Mouse (Mus musculus): ENCODE results near the gene Vamp9. TPM values are rescaled to one million over a fixed set of nuclear protein-coding genes. Genes with fewer than 3 reads are reported as not detected.

Gene Vamp9
- total and polyA plus RNA-seq, 3 experiments, result not detected

DNA sequence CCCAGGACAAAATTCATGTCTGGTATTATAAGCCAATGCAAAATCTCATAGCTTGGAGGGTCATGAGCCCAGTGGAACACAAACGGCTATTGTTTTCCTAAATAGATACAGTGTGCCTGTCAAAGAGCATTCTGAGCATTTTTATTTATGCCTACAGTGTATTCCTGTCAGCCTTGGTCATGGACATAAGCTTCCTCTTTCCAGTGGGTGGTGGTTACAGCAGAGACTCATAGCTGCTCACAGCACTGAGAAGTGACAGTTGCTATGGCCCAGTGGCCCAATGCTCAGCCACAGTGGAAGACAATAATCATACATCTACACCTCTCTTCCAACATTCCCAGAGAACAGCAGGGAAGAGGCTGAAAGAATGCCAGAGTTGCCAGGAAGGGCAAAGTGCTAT is 18.9 kb upstream of the Vamp9 start:
- no peak for DNase-seq (ENCODE audit: low spot score)
- Histone ChIP-seq H3K4me1 (ENCODE audit: insufficient read depth, low read depth, low read length) (no peaks in the 10 kb centered on the region), H3K4me3 (ENCODE audit: low read depth, low read length) (no peak overlapping the region), H3K36me3 (replicated peaks) (no peaks in the 10 kb centered on the region), H3K27me3 (ENCODE audit: insufficient read depth, low read length) (no peaks in the 10 kb centered on the region), H3K9me3 (replicated peaks) (peaks cover 25% of the 10 kb centered on the region)
- TF ChIP-seq GATA2 (IDR thresholded peaks at IDR 0.05; ENCODE audit: borderline replicate concordance, low read depth, low read length) (no peak), CTCF (IDR thresholded peaks at IDR 0.05; ENCODE audit: low read depth, low read length) (no peak), TAL1 (conservative IDR thresholded peaks at IDR 0.05; ENCODE audit: low read depth, low read length) (no peak)
- no peak for ATAC-seq (ENCODE audit: extremely low read depth, insufficient number of reproducible peaks, low FRiP score, poor library complexity, severe bottlenecking)

GRCm38 (mm10) chr5:99891516-99892441 is 14.3 kb upstream of the Vamp9 start:
- Histone ChIP-seq H3K27me3 (ENCODE audit: insufficient read depth, low read length) (no peaks in the 10 kb centered on the region), H3K9me3 (replicated peaks) (0 out of 2 replicates have a peak, but pooled peaks cover under 1% of the 10 kb centered on the region), H3K4me1 (ENCODE audit: insufficient read depth, low read depth, low read length) (no peaks in the 10 kb centered on the region), H3K36me3 (replicated peaks) (no peaks in the 10 kb centered on the region), H3K4me3 (ENCODE audit: low read depth, low read length) (no peak overlapping the region)
- ATAC-seq (ENCODE audit: extremely low read depth, insufficient number of reproducible peaks, low FRiP score, poor library complexity, severe bottlenecking), result no peak
- TF ChIP-seq CTCF (IDR thresholded peaks at IDR 0.05; ENCODE audit: low read depth, low read length), result no peak
- TF ChIP-seq GATA2 (IDR thresholded peaks at IDR 0.05; ENCODE audit: borderline replicate concordance, low read depth, low read length), result no peak
- DNase-seq (ENCODE audit: low spot score), result no peak

GRCm38 (mm10) chr5:99900041-99900440 is 6.0 kb upstream of the Vamp9 start:
- Histone ChIP-seq H3K36me3 (replicated peaks) (no peaks in the 10 kb centered on the region), H3K27me3 (ENCODE audit: insufficient read depth, low read length) (no peaks in the 10 kb centered on the region), H3K4me1 (ENCODE audit: insufficient read depth, low read depth, low read length) (no peaks in the 10 kb centered on the region), H3K4me3 (ENCODE audit: low read depth, low read length) (no peak overlapping the region), H3K9me3 (replicated peaks) (peaks cover 6% of the 10 kb centered on the region)
- DNase-seq (ENCODE audit: low spot score) (no peak), ATAC-seq (ENCODE audit: extremely low read depth, insufficient number of reproducible peaks, low FRiP score, poor library complexity, severe bottlenecking) (no peak)
- TF ChIP-seq CTCF (IDR thresholded peaks at IDR 0.05; ENCODE audit: low read depth, low read length) (no peak), GATA2 (IDR thresholded peaks at IDR 0.05; ENCODE audit: borderline replicate concordance, low read depth, low read length) (no peak), GATA1 (IDR thresholded peaks at IDR 0.05; ENCODE audit: borderline replicate concordance, low read length) (no peak), POLR2AphosphoS5 (IDR thresholded peaks at IDR 0.05; ENCODE audit: insufficient replicate concordance, low read depth, low read length) (no peak), TAL1 (conservative IDR thresholded peaks at IDR 0.05; ENCODE audit: low read depth, low read length) (no peak)

GRCm38 (mm10) chr5:99905731-99906130 is 323 bp upstream of the Vamp9 start:
- Histone ChIP-seq H3K9me3 (replicated peaks) (peaks cover 21% of the 10 kb centered on the region), H3K27me3 (ENCODE audit: insufficient read depth, low read length) (no peaks in the 10 kb centered on the region), H3K36me3 (replicated peaks) (no peaks in the 10 kb centered on the region), H3K4me1 (ENCODE audit: insufficient read depth, low read depth, low read length) (no peaks in the 10 kb centered on the region), H3K4me3 (ENCODE audit: low read depth, low read length) (no peak overlapping the region; the same call in 1 of the 2 replicates)
- ATAC-seq (ENCODE audit: extremely low read depth, insufficient number of reproducible peaks, low FRiP score, poor library complexity, severe bottlenecking) (no peak), DNase-seq (ENCODE audit: low spot score) (no peak)
- no peak for TF ChIP-seq CTCF (IDR thresholded peaks at IDR 0.05; ENCODE audit: low read depth, low read length)
- no peak for TF ChIP-seq GATA1 (IDR thresholded peaks at IDR 0.05; ENCODE audit: borderline replicate concordance, low read length)
- no peak for TF ChIP-seq TAL1 (conservative IDR thresholded peaks at IDR 0.05; ENCODE audit: low read depth, low read length)
- TF ChIP-seq GATA2 (IDR thresholded peaks at IDR 0.05; ENCODE audit: borderline replicate concordance, low read depth, low read length), result no peak
- TF ChIP-seq POLR2AphosphoS5 (IDR thresholded peaks at IDR 0.05; ENCODE audit: insufficient replicate concordance, low read depth, low read length), result no peak

DNA sequence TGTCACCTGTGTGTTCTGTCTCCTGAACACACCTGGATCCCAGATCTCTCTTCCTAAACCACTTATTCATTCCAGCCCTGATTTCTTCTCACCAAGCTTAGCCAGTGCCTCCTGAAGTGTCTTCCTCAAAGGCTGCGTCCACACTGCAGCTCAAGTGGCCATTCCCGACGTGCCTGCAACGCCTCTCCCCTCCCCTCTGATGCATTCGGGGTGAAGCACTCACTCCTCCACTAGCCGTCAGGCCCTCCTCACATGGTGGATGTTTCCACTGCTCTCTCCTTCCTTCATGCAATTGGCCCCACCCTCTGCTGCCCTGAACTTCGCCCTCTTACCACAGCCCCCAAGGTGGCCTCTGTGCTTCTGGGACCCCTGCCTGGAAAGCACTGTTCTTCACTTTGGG is 9.4 kb downstream of the Vamp9 start:
- no peaks in the 10 kb centered on the region for H3K27me3 ChIP-seq (ENCODE audit: insufficient read depth, low read length)
- H3K4me3 ChIP-seq (ENCODE audit: low read depth, low read length), result no peak overlapping the region
- TF ChIP-seq TAL1 (conservative IDR thresholded peaks at IDR 0.05; ENCODE audit: low read depth, low read length), result no peak
- TF ChIP-seq GATA2 (IDR thresholded peaks at IDR 0.05; ENCODE audit: borderline replicate concordance, low read depth, low read length), result no peak
- TF ChIP-seq CTCF (IDR thresholded peaks at IDR 0.05; ENCODE audit: low read depth, low read length), result no peak
- no peak for TF ChIP-seq POLR2AphosphoS5 (IDR thresholded peaks at IDR 0.05; ENCODE audit: insufficient replicate concordance, low read depth, low read length)
- no peak for TF ChIP-seq GATA1 (IDR thresholded peaks at IDR 0.05; ENCODE audit: borderline replicate concordance, low read length)
- no peaks in the 10 kb centered on the region for H3K4me1 ChIP-seq (ENCODE audit: insufficient read depth, low read depth, low read length)
- no peak for ATAC-seq (ENCODE audit: extremely low read depth, insufficient number of reproducible peaks, low FRiP score, poor library complexity, severe bottlenecking)
- H3K36me3 ChIP-seq (replicated peaks), result no peaks in the 10 kb centered on the region
- H3K9me3 ChIP-seq (replicated peaks), result peaks cover 4% of the 10 kb centered on the region; the same call in 1 of the 2 replicates
- no peak for DNase-seq (ENCODE audit: low spot score)

- ATAC-seq (ENCODE audit: extremely low read depth, insufficient number of reproducible peaks, low FRiP score, poor library complexity, severe bottlenecking) (no peak), DNase-seq (ENCODE audit: low spot score) (no peak)
- H3K9me3 ChIP-seq (replicated peaks), result peaks cover 4% of the 10 kb centered on the region; the same call in 1 of the 2 replicates
- no peaks in the 10 kb centered on the region for H3K4me1 ChIP-seq (ENCODE audit: insufficient read depth, low read depth, low read length)
- no peak overlapping the region for H3K4me3 ChIP-seq (ENCODE audit: low read depth, low read length)
- TF ChIP-seq POLR2AphosphoS5 (IDR thresholded peaks at IDR 0.05; ENCODE audit: insufficient replicate concordance, low read depth, low read length), result no peak
- TF ChIP-seq TAL1 (conservative IDR thresholded peaks at IDR 0.05; ENCODE audit: low read depth, low read length), result no peak
- no peak for TF ChIP-seq CTCF (IDR thresholded peaks at IDR 0.05; ENCODE audit: low read depth, low read length)
- no peak for TF ChIP-seq GATA2 (IDR thresholded peaks at IDR 0.05; ENCODE audit: borderline replicate concordance, low read depth, low read length)
- TF ChIP-seq GATA1 (IDR thresholded peaks at IDR 0.05; ENCODE audit: borderline replicate concordance, low read length), result no peak
- no peaks in the 10 kb centered on the region for H3K27me3 ChIP-seq (ENCODE audit: insufficient read depth, low read length)
- no peaks in the 10 kb centered on the region for H3K36me3 ChIP-seq (replicated peaks)
Observed at GRCm38 (mm10) chr5:99922033-99922432, 16.0 kb downstream of the Vamp9 start.
